Mouse (Mus musculus) embryonic fibroblast, embryonic 13.5 days (primary cell): ENCODE measurements around the gene Cntd1.

Experiments used
- CTCF ChIP-seq: IDR thresholded peaks from 2 replicates; pipeline ENCODE4 v1.5.1; 2011; ENCODE audit warnings: mild to moderate bottlenecking, control low read depth, low read length, moderate library complexity, borderline replicate concordance; ENCODE audit not compliant: insufficient read depth
- POLR2A ChIP-seq: IDR thresholded peaks from 2 replicates; pipeline ENCODE4 v1.6.1; 2011; ENCODE audit warnings: low read depth, mild to moderate bottlenecking, control low read depth, low read length, moderate library complexity

DNA sequence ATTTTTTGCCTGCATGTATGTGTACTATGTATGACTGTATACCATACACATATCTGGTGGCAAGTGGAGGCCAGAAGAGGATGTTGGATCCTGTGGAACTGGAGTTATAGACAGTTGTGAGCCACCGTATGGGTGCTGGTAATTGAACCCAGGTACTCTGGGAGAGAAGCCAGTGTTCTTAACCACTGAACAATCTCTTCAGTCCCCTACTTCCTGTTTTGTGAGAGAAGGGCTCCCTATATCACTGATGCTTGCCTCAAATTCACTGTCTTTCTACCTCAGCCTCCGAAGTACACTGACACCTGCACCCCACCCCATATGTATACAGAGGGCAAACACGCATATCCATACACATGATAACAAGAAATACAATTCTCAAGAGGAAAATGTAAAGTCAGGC lies 32.3 kb downstream of the Cntd1 start:
- TF ChIP-seq CTCF = no peak
- TF ChIP-seq POLR2A = no peak
